Mouse (Mus musculus): ENCODE data around the gene Bzw1. TPM values are rescaled to one million over a fixed set of nuclear protein-coding genes. Genes with fewer than 3 reads are reported as not detected.
A peak's percentile ranks its signal among the peaks of the same experiment; 100 is the strongest.
"Not testable (repeated sequence)": the region's sequence is repeated elsewhere in the genome, so short reads cannot be mapped to it uniquely, and the experiment has no call there.

The Bzw1 gene
- 164 to 180 TPM (median 178 TPM) in 3 replicates for total RNA-seq (2017)

- ATAC-seq (replicated peaks; ENCODE audit: insufficient number of reproducible peaks, low FRiP score, low TSS enrichment, poor library complexity, severe bottlenecking) = peak; percentile 89
Measured at GRCm38 (mm10) chr1:58392652-58393283, at the start of gene Bzw1. Bzw1 (plus strand) TSS chr1:58392898.

- ATAC-seq (replicated peaks; ENCODE audit: insufficient number of reproducible peaks, low FRiP score, low TSS enrichment, poor library complexity, severe bottlenecking) = no peak
Measured at GRCm38 (mm10) chr1:58343861-58344260, 48.8 kb upstream of the Bzw1 start.

- no peak for ATAC-seq (replicated peaks; ENCODE audit: insufficient number of reproducible peaks, low FRiP score, low TSS enrichment, poor library complexity, severe bottlenecking)
Measured at GRCm38 (mm10) chr1:58344570-58344969, 48.1 kb upstream of the Bzw1 start.

DNA sequence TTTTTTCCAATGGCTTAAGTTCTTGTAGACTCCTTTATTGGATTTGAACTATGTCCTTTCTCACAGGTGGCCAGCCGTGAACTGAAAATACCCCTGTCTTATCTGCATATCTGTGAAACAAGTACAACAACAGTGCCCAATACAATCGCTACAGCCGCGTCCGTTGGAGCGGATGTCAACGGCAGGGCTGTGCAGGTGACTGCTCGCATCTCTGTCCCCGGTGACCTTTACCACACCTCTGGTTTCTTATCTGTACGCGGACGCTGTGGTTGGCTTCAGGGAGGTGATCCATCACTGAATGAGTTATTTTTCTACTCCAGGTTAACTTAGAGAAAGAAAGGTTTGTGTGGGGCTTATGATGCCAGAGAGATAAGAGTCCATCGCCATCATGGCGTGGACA, 46.5 kb upstream of the Bzw1 start:
- ATAC-seq (replicated peaks; ENCODE audit: insufficient number of reproducible peaks, low FRiP score, low TSS enrichment, poor library complexity, severe bottlenecking) = no peak

DNA sequence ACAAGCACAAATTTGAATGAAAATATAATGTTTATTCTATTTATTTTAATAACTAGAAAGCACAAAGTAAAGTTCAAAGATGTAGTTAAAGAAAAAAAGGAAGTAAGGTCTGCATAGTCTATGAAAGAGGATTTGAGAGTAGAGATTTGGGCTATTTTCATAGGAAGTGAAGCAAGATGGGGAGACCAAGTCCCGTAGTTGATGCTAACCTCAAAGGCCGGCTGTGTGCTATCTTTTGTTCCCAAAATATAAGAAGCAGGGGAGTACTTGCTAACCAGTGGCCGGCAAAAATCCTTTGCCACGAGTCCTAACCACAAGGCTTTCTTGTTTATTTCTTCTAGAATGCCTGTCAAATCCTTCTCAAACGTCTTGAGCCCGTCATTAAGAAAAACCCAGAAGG, 44.0 kb upstream of the Bzw1 start:
- ATAC-seq (replicated peaks; ENCODE audit: insufficient number of reproducible peaks, low FRiP score, low TSS enrichment, poor library complexity, severe bottlenecking) = peak; percentile 70

DNA sequence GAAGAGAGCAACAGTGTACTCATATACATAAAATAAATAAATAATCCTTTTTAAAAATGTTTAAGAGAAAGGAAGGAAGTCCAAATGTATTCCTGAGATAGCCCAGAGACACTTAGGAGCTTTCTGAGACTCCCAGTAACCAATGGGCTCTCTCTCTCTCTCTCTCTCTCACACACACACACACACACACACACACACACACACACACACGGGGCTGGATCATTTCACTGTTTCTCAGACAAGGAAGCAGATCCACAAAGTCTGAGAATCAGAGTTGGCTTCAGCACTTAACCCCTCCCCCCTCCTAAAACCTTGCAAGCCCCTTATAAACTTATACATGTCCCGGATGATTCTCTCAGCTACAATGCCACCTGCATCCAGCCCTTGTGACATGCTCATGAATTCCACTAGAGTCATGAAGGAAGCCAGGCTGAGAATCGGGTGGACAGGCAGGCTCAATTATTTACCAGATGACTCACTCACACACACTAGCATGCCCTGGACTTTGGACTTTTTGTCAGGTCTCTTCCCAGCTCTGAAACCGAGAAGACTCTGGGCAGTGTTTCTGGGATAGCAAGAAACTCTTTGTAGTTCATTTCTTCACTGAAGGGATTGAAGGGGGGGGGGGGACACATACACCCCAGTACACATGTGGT, 39.3 kb upstream of the Bzw1 start:
- no peak for ATAC-seq (replicated peaks; ENCODE audit: insufficient number of reproducible peaks, low FRiP score, low TSS enrichment, poor library complexity, severe bottlenecking)

- no peak for ATAC-seq (replicated peaks; ENCODE audit: insufficient number of reproducible peaks, low FRiP score, low TSS enrichment, poor library complexity, severe bottlenecking)
Measured at GRCm38 (mm10) chr1:58358958-58359901, 33.5 kb upstream of the Bzw1 start.

DNA sequence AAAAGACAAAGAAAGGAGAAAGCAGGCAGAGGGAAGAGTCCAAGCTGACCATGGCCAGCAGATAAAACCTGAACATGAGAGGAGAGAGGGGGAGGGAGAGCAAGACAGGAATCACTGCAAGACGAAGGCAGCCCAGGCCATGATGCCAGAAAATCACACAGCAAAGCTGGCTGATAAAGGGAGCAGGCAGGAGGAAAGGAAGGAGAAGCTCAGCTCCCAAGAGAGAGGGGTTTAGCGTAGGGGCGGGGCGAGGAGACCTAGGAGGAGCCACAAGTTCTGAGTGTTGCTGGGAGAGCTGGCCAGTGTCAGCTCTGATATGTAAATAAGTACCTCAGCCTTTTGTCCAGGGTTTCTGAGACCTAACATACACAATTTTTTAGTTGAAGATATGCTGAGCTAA, 30.4 kb upstream of the Bzw1 start:
- ATAC-seq (replicated peaks; ENCODE audit: insufficient number of reproducible peaks, low FRiP score, low TSS enrichment, poor library complexity, severe bottlenecking) = no peak

GRCm38 (mm10) chr1:58364551-58364950, 28.1 kb upstream of the Bzw1 start:
- no peak for ATAC-seq (replicated peaks; ENCODE audit: insufficient number of reproducible peaks, low FRiP score, low TSS enrichment, poor library complexity, severe bottlenecking)

- ATAC-seq (replicated peaks; ENCODE audit: insufficient number of reproducible peaks, low FRiP score, low TSS enrichment, poor library complexity, severe bottlenecking) = no peak
Measured at GRCm38 (mm10) chr1:58365829-58366228, 26.9 kb upstream of the Bzw1 start.

DNA sequence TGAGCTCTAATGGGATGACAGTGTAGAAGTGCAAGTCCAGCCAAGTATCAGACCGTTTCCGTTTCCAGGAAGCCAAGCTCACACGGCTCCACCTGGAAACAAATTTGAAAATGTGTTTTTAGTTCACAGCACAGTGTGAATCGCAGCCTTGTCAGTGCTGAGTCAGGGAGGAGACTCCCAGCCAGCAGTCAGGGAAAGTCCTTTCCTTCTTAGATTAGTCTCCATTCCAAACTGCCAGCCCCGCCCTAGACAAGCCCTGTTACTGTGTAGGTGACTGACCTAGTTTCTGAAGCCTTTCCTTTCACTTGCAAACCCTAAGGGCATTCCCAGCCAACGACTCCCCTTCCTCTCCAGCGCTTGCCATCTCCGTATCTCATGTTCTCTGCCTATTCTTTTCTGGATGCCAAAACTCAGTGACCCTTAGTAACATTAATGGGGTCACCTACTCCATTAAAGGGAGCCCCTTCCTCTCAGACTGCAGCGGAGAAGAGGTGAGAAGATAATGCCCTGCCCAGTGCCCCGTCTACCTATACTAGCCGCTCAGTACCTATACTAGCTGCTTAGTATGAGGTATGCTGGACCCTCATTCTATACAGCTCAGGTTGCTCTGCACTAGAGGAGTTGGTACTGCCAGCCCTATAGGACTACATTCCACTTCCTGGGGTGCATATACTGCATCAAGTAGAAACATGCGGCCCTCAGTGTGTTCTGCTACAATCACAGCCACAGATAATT, 25.8 kb upstream of the Bzw1 start:
- no peak for ATAC-seq (replicated peaks; ENCODE audit: insufficient number of reproducible peaks, low FRiP score, low TSS enrichment, poor library complexity, severe bottlenecking)

DNA sequence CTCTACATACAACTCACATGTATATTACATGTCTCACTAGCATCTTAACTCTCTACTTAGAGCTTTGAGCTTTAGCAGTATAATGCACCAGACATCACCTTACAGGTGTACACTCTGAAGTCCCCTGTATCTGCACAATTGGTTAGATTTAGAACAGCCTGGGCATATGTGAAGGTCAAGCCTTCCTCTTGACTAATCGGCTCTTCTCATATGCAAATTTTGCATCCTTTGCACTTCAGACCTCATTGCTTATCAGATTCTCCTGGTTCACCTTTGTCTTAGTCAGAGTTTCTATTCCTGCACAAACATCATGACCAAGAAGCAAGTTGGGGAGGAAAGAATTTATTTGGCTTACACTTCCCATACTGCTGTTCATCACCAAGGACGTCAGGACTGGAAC, 23.0 kb upstream of the Bzw1 start:
- no peak for ATAC-seq (replicated peaks; ENCODE audit: insufficient number of reproducible peaks, low FRiP score, low TSS enrichment, poor library complexity, severe bottlenecking)

DNA sequence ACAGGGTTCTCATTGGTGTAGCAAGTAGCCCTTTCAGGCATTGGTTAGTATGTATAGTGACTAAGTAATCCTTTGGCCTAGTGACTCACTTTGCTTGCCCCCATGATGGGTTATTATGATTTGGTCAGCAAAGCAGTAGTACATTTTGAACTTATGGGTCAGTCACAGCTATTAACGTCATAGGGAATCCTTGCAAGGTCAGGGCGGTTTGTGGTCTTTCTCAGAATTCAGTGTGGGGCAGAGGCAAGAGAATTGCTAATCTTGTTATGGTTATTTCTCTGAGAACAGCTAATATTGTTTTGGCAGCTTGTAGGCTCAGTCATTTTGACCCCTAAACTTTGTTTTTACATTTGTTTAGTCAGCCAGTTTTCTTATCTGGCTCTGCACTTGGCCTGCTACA, 18.4 kb upstream of the Bzw1 start:
- ATAC-seq (replicated peaks; ENCODE audit: insufficient number of reproducible peaks, low FRiP score, low TSS enrichment, poor library complexity, severe bottlenecking) = not testable (repeated sequence)

GRCm38 (mm10) chr1:58375574-58376147, 17.0 kb upstream of the Bzw1 start:
- no peak for ATAC-seq (replicated peaks; ENCODE audit: insufficient number of reproducible peaks, low FRiP score, low TSS enrichment, poor library complexity, severe bottlenecking)

- peak; percentile 17; the same call in 1 of the 2 replicates for ATAC-seq (replicated peaks; ENCODE audit: insufficient number of reproducible peaks, low FRiP score, low TSS enrichment, poor library complexity, severe bottlenecking)
Measured at GRCm38 (mm10) chr1:58382586-58383281, 10.0 kb upstream of the Bzw1 start.

DNA sequence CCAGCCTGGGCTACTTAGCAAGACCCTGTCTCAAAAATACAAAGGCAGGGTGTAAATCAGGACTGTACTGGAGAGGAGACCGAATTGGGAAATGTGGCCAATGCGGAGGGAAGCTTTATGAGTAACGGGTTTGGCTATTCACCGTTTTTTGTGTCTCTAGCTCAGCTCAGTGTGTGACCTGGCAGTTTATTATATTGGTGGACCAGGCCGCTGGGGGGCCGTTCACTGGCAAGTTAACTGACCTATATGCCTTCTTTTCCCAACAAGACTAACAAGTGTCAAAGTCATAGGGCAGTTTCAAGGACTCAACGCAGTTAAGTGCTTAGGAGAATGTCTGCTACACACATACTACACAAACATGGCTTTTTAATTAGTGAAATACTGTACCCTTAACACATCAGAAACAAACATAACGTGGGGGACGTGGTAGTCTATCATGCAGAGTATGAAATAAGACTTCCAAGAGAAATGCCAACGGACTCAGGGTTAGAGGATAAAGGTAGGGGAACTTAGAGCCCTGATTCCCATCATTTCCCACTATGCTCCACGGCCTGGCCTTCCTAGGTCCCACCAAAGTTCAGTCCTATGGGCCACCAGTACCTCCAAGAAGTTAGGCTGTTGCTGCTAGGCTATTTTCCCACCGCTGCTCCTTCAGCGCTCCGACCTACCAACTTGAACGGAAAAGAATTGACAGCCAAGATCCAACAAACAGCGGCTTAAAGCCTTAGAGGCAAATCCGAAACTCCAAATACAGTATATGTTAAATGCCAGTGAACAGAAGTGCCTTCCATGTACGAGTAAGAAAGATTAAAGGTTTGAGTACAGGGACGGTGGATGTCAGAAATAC, 1.1 kb upstream of the Bzw1 start:
- no peak for ATAC-seq (replicated peaks; ENCODE audit: insufficient number of reproducible peaks, low FRiP score, low TSS enrichment, poor library complexity, severe bottlenecking)

GRCm38 (mm10) chr1:58392268-58392651, 438 bp upstream of the Bzw1 start:
- no peak for ATAC-seq (replicated peaks; ENCODE audit: insufficient number of reproducible peaks, low FRiP score, low TSS enrichment, poor library complexity, severe bottlenecking)

Measured in monocyte, adult 5-6 weeks (primary cell).